Mouse (Mus musculus): ENCODE results near the gene Tmc6. TPM values are rescaled to one million over a fixed set of nuclear protein-coding genes. Genes with fewer than 3 reads are reported as not detected.
"Not testable (repeated sequence)": the region's sequence is repeated elsewhere in the genome, so short reads cannot be mapped to it uniquely, and the experiment has no call there.

Gene Tmc6
- total RNA-seq, 1 experiment from 2014 or later, result 40.7 TPM

GRCm38 (mm10) chr11:117814704-117815366, 32.8 kb upstream of the Tmc6 start:
- no peak for ATAC-seq (replicated peaks; ENCODE audit: low read depth, poor library complexity, severe bottlenecking)

- no peak for ATAC-seq (replicated peaks; ENCODE audit: low read depth, poor library complexity, severe bottlenecking)
These were observed 31.9 kb upstream of the Tmc6 start for GRCm38 (mm10) chr11:117813867-117814266.

- ATAC-seq (replicated peaks; ENCODE audit: low read depth, poor library complexity, severe bottlenecking), result peak; percentile 75
These were observed 28.5 kb upstream of the Tmc6 start for GRCm38 (mm10) chr11:117810401-117811046.

- ATAC-seq (replicated peaks; ENCODE audit: low read depth, poor library complexity, severe bottlenecking), result peak; percentile 27
These were observed 27.7 kb upstream of the Tmc6 start, which contains the start of the genes Gm20708 and Syngr2 for GRCm38 (mm10) chr11:117809407-117810311. Gm20708 (plus strand) TSS chr11:117809668. Syngr2 (plus strand) TSS chr11:117809668.

- ATAC-seq (replicated peaks; ENCODE audit: low read depth, poor library complexity, severe bottlenecking), result no peak
These were observed 24.8 kb upstream of the Tmc6 start for GRCm38 (mm10) chr11:117806781-117807180.

- no peak for ATAC-seq (replicated peaks; ENCODE audit: low read depth, poor library complexity, severe bottlenecking)
These were observed 21.2 kb upstream of the Tmc6 start for GRCm38 (mm10) chr11:117803166-117803688.

- no peak for ATAC-seq (replicated peaks; ENCODE audit: low read depth, poor library complexity, severe bottlenecking)
These were observed 19.7 kb upstream of the Tmc6 start for GRCm38 (mm10) chr11:117801650-117802049.

GRCm38 (mm10) chr11:117800038-117800437, 18.0 kb upstream of the Tmc6 start:
- no peak for ATAC-seq (replicated peaks; ENCODE audit: low read depth, poor library complexity, severe bottlenecking)

GRCm38 (mm10) chr11:117799174-117799573, 17.2 kb upstream of the Tmc6 start:
- ATAC-seq (replicated peaks; ENCODE audit: low read depth, poor library complexity, severe bottlenecking), result peak; percentile 13

GRCm38 (mm10) chr11:117798160-117798541, 16.2 kb upstream of the Tmc6 start:
- ATAC-seq (replicated peaks; ENCODE audit: low read depth, poor library complexity, severe bottlenecking), result peak; percentile 48

GRCm38 (mm10) chr11:117797511-117798159, 15.6 kb upstream of the Tmc6 start, which contains the start of gene 6030468B19Rik:
6030468B19Rik (plus strand) TSS chr11:117797660.
- peak; percentile 30; the same call in 1 of the 2 replicates for ATAC-seq (replicated peaks; ENCODE audit: low read depth, poor library complexity, severe bottlenecking)

GRCm38 (mm10) chr11:117796954-117797353, 15.0 kb upstream of the Tmc6 start:
- ATAC-seq (replicated peaks; ENCODE audit: low read depth, poor library complexity, severe bottlenecking), result no peak

GRCm38 (mm10) chr11:117794035-117794551, 12.1 kb upstream of the Tmc6 start:
- no peak for ATAC-seq (replicated peaks; ENCODE audit: low read depth, poor library complexity, severe bottlenecking)

- ATAC-seq (replicated peaks; ENCODE audit: low read depth, poor library complexity, severe bottlenecking), result peak; percentile 76
These were observed 10.4 kb upstream of the Tmc6 start for GRCm38 (mm10) chr11:117792281-117792888.

GRCm38 (mm10) chr11:117791441-117791761, 9.4 kb upstream of the Tmc6 start:
- no peak for ATAC-seq (replicated peaks; ENCODE audit: low read depth, poor library complexity, severe bottlenecking)

GRCm38 (mm10) chr11:117790703-117791440, 8.9 kb upstream of the Tmc6 start:
- no peak for ATAC-seq (replicated peaks; ENCODE audit: low read depth, poor library complexity, severe bottlenecking)

- peak; percentile 58 for ATAC-seq (replicated peaks; ENCODE audit: low read depth, poor library complexity, severe bottlenecking)
These were observed 8.3 kb upstream of the Tmc6 start for GRCm38 (mm10) chr11:117790286-117790685.

GRCm38 (mm10) chr11:117788481-117788880, 6.5 kb upstream of the Tmc6 start:
- not testable (repeated sequence) for ATAC-seq (replicated peaks; ENCODE audit: low read depth, poor library complexity, severe bottlenecking)

GRCm38 (mm10) chr11:117786294-117786693, 4.3 kb upstream of the Tmc6 start:
- peak; percentile 51 for ATAC-seq (replicated peaks; ENCODE audit: low read depth, poor library complexity, severe bottlenecking)

Measured in common myeloid progenitor, adult 5-6 weeks (primary cell).